Mouse (Mus musculus): ENCODE results near the gene Gm49450. TPM values are rescaled to one million over a fixed set of nuclear protein-coding genes. Genes with fewer than 3 reads are reported as not detected.

Gm49450 gene
- polyA plus RNA-seq, 1 experiment from 2014 or later, result not detected

DNA sequence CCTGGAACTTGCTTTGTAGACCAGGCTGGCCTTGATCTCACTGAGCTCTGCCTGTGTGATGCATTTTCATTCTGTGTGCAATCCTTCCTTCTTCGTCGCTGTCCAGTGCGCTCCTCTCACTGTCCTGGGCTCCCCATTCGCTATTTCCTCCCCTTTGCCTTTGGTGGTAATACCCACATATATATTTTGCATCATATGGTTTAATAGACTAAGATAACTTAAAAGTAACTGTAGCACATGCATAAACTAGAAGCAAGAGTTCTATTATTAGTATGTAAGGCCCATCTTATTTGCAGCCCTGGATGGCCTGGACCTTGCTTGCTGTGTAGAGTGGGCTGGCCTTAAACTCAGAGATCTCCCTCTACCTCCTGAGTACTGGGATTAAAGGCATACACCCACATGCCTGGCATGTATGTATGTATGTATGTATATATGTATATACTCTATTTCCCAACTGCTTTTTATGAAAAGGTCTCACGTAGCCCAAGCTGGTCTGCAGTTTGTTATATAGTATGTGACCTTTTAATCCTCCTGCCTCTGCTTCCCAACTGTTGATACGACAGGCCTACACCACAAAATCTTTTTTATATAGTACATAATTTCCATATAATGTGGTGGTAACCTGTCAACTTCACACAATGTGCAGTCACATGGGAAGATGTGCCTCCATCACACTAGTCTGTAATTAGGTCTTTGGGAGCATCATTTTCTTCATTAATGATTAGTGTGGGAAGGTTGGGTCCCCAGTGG is 4.3 kb downstream of the Gm49450 start:
- no peak for ATAC-seq
- H3K4me1 ChIP-seq (replicated peaks; ENCODE audit: control insufficient read depth, insufficient read depth, low read length), result peaks cover 13% of the 10 kb centered on the region
- H3K9ac ChIP-seq (replicated peaks; ENCODE audit: low read depth, low read length), result peak overlapping the region; percentile 54
- peak overlapping the region; percentile 42 for H3K4me3 ChIP-seq (replicated peaks; ENCODE audit: low read length)
- H3K9me3 ChIP-seq (ENCODE audit: control insufficient read depth, low read length), result no peaks in the 10 kb centered on the region
- peaks cover 3% of the 10 kb centered on the region; the same call in 1 of the 2 replicates for H3K36me3 ChIP-seq (ENCODE audit: control insufficient read depth, insufficient read depth)
- WGBS, result 61% methylated on average over 6 of the region's 6 CpGs
- peak overlapping the region; percentile 89 for H3K4me2 ChIP-seq (ENCODE audit: low read length)
- H3K27ac ChIP-seq (ENCODE audit: low read length), result peak overlapping the region; percentile 20
- H3K27me3 ChIP-seq (replicated peaks; ENCODE audit: control insufficient read depth, insufficient read depth, low read length), result no peaks in the 10 kb centered on the region

DNA sequence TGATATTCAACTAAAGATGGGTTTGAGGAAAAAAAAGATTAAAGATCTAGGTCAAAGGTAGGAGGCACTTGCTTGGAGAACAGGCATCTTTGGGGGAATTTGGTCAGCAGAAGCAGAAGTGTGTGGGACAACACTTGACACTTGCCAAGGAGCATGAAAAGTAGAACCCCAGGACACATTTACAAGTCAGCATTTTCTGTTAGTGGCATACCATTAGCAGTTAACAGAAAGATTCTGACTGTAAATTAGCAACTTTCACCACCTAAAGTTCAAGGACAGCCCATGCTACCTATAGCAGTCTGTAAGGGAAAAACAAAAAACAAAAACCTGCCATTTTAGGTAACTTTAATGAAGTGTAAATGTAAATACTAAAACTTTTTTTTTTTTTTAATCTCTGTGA is 5.0 kb downstream of the Gm49450 start:
- peak overlapping the region; percentile 37; the same call in 1 of the 2 replicates for H3K9ac ChIP-seq (replicated peaks; ENCODE audit: low read depth, low read length)
- ATAC-seq, result no peak
- H3K4me1 ChIP-seq (replicated peaks; ENCODE audit: control insufficient read depth, insufficient read depth, low read length), result peaks cover 13% of the 10 kb centered on the region
- peaks cover 3% of the 10 kb centered on the region; the same call in 1 of the 2 replicates for H3K36me3 ChIP-seq (ENCODE audit: control insufficient read depth, insufficient read depth)
- no peaks in the 10 kb centered on the region for H3K9me3 ChIP-seq (ENCODE audit: control insufficient read depth, low read length)
- peak overlapping the region; percentile 89 for H3K4me2 ChIP-seq (ENCODE audit: low read length)
- H3K27ac ChIP-seq (ENCODE audit: low read length), result peak overlapping the region; percentile 56; the same call in 1 of the 2 replicates
- no peaks in the 10 kb centered on the region for H3K27me3 ChIP-seq (replicated peaks; ENCODE audit: control insufficient read depth, insufficient read depth, low read length)
- H3K4me3 ChIP-seq (replicated peaks; ENCODE audit: low read length), result no peak overlapping the region; the same call in 1 of the 2 replicates

DNA sequence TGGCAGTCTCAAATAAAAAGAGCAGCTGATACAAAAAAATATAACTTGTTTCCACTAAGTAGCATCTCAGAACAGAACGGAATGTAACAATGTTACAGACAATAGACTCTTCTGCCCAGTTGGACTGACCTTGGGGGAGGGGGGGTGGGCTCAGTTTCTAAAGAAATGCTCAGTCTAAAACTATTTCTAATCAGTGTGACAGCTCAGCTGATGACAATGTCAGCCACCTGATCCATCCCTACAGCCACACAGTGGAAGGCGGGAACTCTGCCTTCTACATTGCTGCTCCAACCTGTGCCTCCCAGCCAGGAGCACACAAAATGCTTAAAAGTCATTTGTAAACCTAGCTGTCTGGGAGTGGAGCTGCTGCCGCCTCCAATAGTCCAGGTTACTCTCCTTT is 5.5 kb downstream of the Gm49450 start:
- Histone ChIP-seq H3K27me3 (replicated peaks; ENCODE audit: control insufficient read depth, insufficient read depth, low read length) (no peaks in the 10 kb centered on the region), H3K9ac (replicated peaks; ENCODE audit: low read depth, low read length) (peak overlapping the region; percentile 29; the same call in 1 of the 2 replicates), H3K36me3 (ENCODE audit: control insufficient read depth, insufficient read depth) (peaks cover 3% of the 10 kb centered on the region; the same call in 1 of the 2 replicates), H3K4me1 (replicated peaks; ENCODE audit: control insufficient read depth, insufficient read depth, low read length) (peaks cover 13% of the 10 kb centered on the region), H3K4me3 (replicated peaks; ENCODE audit: low read length) (no peak overlapping the region; the same call in 1 of the 2 replicates), H3K9me3 (ENCODE audit: control insufficient read depth, low read length) (no peaks in the 10 kb centered on the region), H3K27ac (ENCODE audit: low read length) (peak overlapping the region; percentile 56; the same call in 1 of the 2 replicates), H3K4me2 (ENCODE audit: low read length) (peak overlapping the region; percentile 89)
- ATAC-seq, result no peak
- 44% methylated on average over 3 of the region's 3 CpGs for WGBS

DNA sequence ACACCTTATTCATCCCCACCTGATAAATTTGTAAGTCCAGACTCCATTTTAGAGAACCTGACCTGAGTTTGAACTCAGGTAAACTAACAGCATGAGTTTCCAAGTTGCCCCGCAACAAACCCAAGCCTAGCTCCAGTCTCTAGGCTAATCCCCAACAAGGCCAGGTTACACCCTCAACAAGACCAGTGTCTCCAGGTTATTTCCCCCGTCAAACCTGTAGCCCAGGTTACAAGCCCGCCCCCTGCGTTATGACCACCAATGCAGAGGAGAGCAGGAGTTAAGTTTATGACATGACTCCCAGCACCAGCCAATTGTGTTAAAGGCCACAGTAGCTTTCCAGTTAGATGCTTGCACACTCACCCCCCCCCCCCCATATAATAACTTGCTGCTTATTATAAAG is 10.2 kb downstream of the Gm49450 start:
- Histone ChIP-seq H3K36me3 (ENCODE audit: control insufficient read depth, insufficient read depth) (no peaks in the 10 kb centered on the region), H3K27me3 (replicated peaks; ENCODE audit: control insufficient read depth, insufficient read depth, low read length) (no peaks in the 10 kb centered on the region), H3K9ac (replicated peaks; ENCODE audit: low read depth, low read length) (no peak overlapping the region), H3K4me2 (ENCODE audit: low read length) (no peak overlapping the region), H3K4me1 (replicated peaks; ENCODE audit: control insufficient read depth, insufficient read depth, low read length) (peaks cover 9% of the 10 kb centered on the region), H3K4me3 (replicated peaks; ENCODE audit: low read length) (no peak overlapping the region), H3K9me3 (ENCODE audit: control insufficient read depth, low read length) (no peaks in the 10 kb centered on the region), H3K27ac (ENCODE audit: low read length) (no peak overlapping the region)
- WGBS, result 87% methylated on average over 4 of the region's 4 CpGs
- no peak for ATAC-seq

DNA sequence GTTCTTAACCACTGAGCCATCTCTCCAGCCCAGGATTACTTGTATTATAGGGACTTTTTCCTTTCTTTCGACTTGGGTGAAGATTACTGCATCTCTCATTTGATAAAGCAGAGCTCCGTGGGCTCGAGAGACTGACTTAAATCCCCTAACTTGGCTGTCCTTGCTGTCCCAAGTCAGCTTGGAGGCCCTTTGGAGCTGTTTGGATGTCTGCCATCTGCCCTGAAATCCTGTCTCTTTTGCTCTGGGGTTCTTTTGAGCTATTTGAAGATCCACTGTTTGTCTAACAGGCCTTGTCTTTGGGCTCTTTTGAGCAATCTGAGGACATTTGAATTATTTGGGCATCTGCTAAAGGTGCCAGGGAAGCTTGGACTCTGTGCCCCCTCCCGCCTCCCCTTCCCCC is 11.3 kb downstream of the Gm49450 start:
- Histone ChIP-seq H3K4me3 (replicated peaks; ENCODE audit: low read length) (no peak overlapping the region), H3K9ac (replicated peaks; ENCODE audit: low read depth, low read length) (no peak overlapping the region), H3K4me2 (ENCODE audit: low read length) (no peak overlapping the region)

DNA sequence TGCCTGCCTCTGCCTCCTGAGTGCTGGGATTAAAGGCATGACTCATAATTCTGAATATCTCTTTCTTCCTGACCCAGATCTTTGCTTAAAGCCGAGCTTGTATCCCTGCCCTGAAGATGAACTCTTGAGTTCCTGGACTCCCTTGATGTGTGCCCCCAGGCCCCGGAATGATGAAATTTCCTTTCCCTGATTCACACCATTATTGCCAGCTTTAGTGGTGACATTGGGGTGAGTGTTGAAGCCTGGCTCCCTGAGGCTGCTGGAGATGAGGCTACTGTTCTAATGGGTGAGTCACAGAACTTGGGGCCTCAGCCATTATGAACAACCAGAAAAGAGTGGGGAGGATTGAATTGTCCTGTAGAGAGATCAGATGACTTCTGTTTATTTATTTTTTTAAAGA is 11.8 kb downstream of the Gm49450 start:
- Histone ChIP-seq H3K9me3 (ENCODE audit: control insufficient read depth, low read length) (no peaks in the 10 kb centered on the region), H3K36me3 (ENCODE audit: control insufficient read depth, insufficient read depth) (no peaks in the 10 kb centered on the region), H3K4me2 (ENCODE audit: low read length) (no peak overlapping the region), H3K4me3 (replicated peaks; ENCODE audit: low read length) (no peak overlapping the region), H3K9ac (replicated peaks; ENCODE audit: low read depth, low read length) (no peak overlapping the region), H3K27ac (ENCODE audit: low read length) (no peak overlapping the region), H3K4me1 (replicated peaks; ENCODE audit: control insufficient read depth, insufficient read depth, low read length) (peaks cover 6% of the 10 kb centered on the region), H3K27me3 (replicated peaks; ENCODE audit: control insufficient read depth, insufficient read depth, low read length) (no peaks in the 10 kb centered on the region)
- 91% methylated on average over 2 of the region's 2 CpGs for WGBS
- ATAC-seq, result no peak

More for the DNA sequence above, 11.3 kb downstream of the Gm49450 start:
- Histone ChIP-seq H3K27ac (ENCODE audit: low read length) (no peak overlapping the region), H3K9me3 (ENCODE audit: control insufficient read depth, low read length) (no peaks in the 10 kb centered on the region), H3K4me1 (replicated peaks; ENCODE audit: control insufficient read depth, insufficient read depth, low read length) (peaks cover 6% of the 10 kb centered on the region), H3K27me3 (replicated peaks; ENCODE audit: control insufficient read depth, insufficient read depth, low read length) (no peaks in the 10 kb centered on the region), H3K36me3 (ENCODE audit: control insufficient read depth, insufficient read depth) (no peaks in the 10 kb centered on the region)
- 71% methylated on average over 4 of the region's 4 CpGs for WGBS
- ATAC-seq, result no peak

DNA sequence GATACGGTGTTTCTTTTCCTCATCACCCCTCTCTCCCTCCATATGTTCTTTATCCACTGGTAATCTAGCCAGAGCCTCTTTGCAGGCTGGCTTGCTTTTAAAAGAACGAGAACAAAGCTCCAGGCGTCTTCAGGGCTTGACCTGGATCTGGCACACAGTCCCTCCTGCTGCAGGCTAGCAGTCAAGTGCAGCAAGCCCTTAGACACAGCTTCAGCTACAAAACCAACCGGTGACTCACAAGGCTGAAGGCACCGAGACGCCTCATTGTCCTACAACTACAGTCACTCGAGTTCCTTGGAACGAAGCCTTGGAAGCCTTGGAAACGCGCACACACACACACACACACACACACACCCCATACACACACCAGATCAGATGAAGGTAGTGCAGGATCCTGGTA is 12.5 kb downstream of the Gm49450 start:
- WGBS, result 44% methylated on average over 10 of the region's 10 CpGs
- Histone ChIP-seq H3K9ac (replicated peaks; ENCODE audit: low read depth, low read length) (no peak overlapping the region), H3K4me1 (replicated peaks; ENCODE audit: control insufficient read depth, insufficient read depth, low read length) (peaks cover 7% of the 10 kb centered on the region), H3K27me3 (replicated peaks; ENCODE audit: control insufficient read depth, insufficient read depth, low read length) (no peaks in the 10 kb centered on the region), H3K36me3 (ENCODE audit: control insufficient read depth, insufficient read depth) (no peaks in the 10 kb centered on the region), H3K9me3 (ENCODE audit: control insufficient read depth, low read length) (no peaks in the 10 kb centered on the region), H3K4me3 (replicated peaks; ENCODE audit: low read length) (no peak overlapping the region), H3K4me2 (ENCODE audit: low read length) (no peak overlapping the region), H3K27ac (ENCODE audit: low read length) (peak overlapping the region; percentile 72)
- ATAC-seq, result no peak

DNA sequence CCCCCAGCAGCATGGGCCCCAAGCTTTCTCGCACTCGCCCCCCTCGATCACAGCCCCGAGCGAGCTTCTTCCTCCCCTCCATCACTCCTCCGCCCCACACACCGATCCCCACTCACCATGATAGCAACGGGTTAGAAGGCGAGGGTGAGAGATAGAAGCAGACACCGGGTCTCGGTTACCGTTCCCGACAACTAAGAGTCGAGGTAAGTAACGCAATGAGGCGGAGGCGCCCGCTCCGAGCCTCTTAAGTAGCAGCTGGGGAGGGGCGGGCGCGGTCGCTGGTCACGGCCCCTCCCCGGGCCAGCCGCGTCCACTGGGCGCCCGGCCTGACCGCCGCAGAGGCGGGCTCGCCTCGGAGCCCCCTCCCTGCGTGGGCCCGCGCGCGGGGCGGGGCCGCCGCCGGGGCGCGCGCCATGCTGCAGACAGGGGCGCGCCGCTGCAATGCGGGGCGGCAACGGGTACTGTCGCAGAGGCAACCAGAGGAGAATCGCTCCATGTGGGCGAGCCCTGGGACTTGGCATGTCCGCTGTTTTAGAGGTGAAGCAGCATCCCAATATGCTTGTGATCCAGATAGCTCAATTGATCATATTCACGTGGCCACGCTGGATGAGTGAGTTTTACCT is 19.0 kb downstream of the Gm49450 start, which contains the start of gene Tuba1b:
Gene Tuba1b, minus strand, starts transcription at position 349 of the 623 bp plus-strand sequence.
- Histone ChIP-seq H3K9me3 (ENCODE audit: control insufficient read depth, low read length) (no peaks in the 10 kb centered on the region), H3K9ac (replicated peaks; ENCODE audit: low read depth, low read length) (peak within 1 kb of the TSS; percentile 92), H3K27me3 (replicated peaks; ENCODE audit: control insufficient read depth, insufficient read depth, low read length) (no peaks in the 10 kb centered on the region), H3K4me1 (replicated peaks; ENCODE audit: control insufficient read depth, insufficient read depth, low read length) (peaks cover 25% of the 10 kb centered on the region), H3K4me3 (replicated peaks; ENCODE audit: low read length) (peak within 1 kb of the TSS; percentile 82), H3K27ac (ENCODE audit: low read length) (peak within 1 kb of the TSS; percentile 99), H3K36me3 (ENCODE audit: control insufficient read depth, insufficient read depth) (peaks cover 5% of the 10 kb centered on the region; the same call in 1 of the 2 replicates), H3K4me2 (ENCODE audit: low read length) (peak within 1 kb of the TSS; percentile 99)
- ATAC-seq, result peak; percentile 91
- under 1% methylated on average over 58 of the region's 58 CpGs for WGBS

DNA sequence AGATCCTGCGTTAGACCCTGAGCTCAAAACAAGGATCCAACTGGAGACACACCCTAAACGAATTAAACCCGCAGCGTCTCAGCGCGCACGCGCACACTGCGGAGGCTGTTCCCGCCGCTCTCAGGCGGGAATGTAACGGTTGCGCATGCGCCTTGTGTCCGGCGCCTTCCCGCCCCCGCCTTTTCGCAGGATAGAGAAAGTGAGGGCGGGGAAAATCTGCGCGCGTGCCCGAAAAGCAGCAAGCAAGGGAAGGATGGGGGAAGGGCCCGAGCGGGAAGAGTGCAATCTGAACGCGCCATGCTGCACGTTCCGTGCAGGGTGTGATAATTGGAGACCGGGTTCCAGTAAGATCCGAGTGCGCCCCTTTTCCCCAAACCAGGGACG is 19.5 kb downstream of the Gm49450 start:
- H3K4me3 ChIP-seq (replicated peaks; ENCODE audit: low read length), result peak overlapping the region; percentile 82
- peak overlapping the region; percentile 99 for H3K27ac ChIP-seq (ENCODE audit: low read length)
- under 1% methylated on average over 35 of the region's 35 CpGs for WGBS
- no peaks in the 10 kb centered on the region for H3K27me3 ChIP-seq (replicated peaks; ENCODE audit: control insufficient read depth, insufficient read depth, low read length)
- peaks cover 27% of the 10 kb centered on the region for H3K4me1 ChIP-seq (replicated peaks; ENCODE audit: control insufficient read depth, insufficient read depth, low read length)
- H3K9ac ChIP-seq (replicated peaks; ENCODE audit: low read depth, low read length), result peak overlapping the region; percentile 92
- H3K4me2 ChIP-seq (ENCODE audit: low read length), result peak overlapping the region; percentile 99
- H3K9me3 ChIP-seq (ENCODE audit: control insufficient read depth, low read length), result no peaks in the 10 kb centered on the region
- ATAC-seq, result peak; percentile 90
- H3K36me3 ChIP-seq (ENCODE audit: control insufficient read depth, insufficient read depth), result peaks cover 5% of the 10 kb centered on the region; the same call in 1 of the 2 replicates

Measured in forebrain, embryonic 16.5 days (tissue).